Mouse (Mus musculus) cerebellum, postnatal 36 days (tissue): ENCODE data around the gene Gcn1l1.

Experiments
- DNase-seq, 2 experiments: peaks; one replicate each; pipeline ENCODE4 v3.0.0; 2021 to 2022; ENCODE audit warnings: mixed read lengths in 2 of 2

Gene Gcn1l1

GRCm38 (mm10) chr5:115619690-115620089 is 54.6 kb downstream of the Gcn1l1 start:
- no peak for DNase-seq

GRCm38 (mm10) chr5:115622686-115623085 is 57.6 kb downstream of the Gcn1l1 start:
- DNase-seq, result no peak

- DNase-seq, result no peak
Measured at GRCm38 (mm10) chr5:115623694-115624440, 58.8 kb downstream of the Gcn1l1 start.

- no peak for DNase-seq
Measured at GRCm38 (mm10) chr5:115626237-115626886, 61.3 kb downstream of the Gcn1l1 start.

DNA sequence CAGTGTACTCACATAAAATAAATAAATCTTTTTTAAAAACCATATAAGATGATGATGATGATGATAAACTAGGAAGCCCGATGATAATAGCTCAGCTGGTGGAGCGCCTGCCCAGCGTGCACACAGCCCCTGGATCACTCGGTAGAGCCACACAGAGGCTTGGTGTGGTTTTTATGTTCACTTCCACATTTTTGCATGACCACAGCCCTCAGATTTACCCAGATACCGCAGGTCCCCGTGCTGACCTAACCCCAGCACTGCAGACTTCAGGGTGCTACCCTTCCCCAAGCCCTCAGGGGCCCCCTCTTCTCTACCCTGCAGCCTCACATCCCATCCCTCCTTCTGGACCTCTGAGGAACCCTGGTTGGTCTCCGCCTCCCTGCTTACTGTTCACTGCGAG is 63.0 kb downstream of the Gcn1l1 start:
- DNase-seq, result no peak

- no peak for DNase-seq
Measured at GRCm38 (mm10) chr5:115629672-115630071, 64.6 kb downstream of the Gcn1l1 start.

DNA sequence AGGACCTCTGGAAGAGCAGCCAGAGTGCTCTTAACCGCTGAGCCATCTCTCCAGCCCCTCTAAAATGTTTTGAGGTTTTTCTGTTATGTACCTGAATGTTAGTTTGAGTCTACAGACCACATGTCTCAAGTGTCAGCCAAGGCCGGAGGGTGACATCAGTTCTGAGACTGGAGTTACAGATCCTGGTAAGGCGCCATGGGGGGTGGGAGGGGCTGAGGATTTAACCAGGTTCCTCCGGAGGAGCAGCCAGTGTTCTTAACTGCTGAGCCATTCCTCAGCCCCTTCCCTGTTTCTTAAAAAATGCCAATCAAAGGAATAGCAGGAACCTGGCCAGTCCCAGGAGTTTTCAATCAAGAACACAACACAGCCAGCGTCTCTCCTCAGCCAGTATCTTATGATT is 65.2 kb downstream of the Gcn1l1 start:
- DNase-seq, result no peak

- DNase-seq, result peak; percentile 89 to 95
Measured at GRCm38 (mm10) chr5:115631505-115632357, 66.7 kb downstream of the Gcn1l1 start, which contains the start of gene Rab35. Rab35 (plus strand) TSS chr5:115631908.

DNA sequence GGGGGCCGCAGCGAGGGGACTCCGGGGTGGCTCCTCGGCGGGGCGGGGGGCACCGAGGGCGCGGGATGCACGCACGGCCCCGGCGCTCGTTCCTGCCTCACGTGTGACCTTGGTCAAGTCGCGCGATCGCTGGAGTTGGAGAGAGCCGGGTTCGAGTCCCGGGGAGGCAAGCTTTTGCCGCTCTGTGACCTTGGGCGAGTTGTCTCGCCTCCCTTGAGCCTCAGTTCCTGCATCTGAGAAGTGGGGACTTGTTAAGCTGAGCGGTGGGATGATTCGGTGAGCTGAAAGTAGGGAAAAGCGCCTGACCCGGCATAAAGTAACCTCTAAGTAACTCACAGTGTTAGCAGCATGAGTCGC is 67.3 kb downstream of the Gcn1l1 start:
- DNase-seq, result peak; percentile 36 to 50

DNA sequence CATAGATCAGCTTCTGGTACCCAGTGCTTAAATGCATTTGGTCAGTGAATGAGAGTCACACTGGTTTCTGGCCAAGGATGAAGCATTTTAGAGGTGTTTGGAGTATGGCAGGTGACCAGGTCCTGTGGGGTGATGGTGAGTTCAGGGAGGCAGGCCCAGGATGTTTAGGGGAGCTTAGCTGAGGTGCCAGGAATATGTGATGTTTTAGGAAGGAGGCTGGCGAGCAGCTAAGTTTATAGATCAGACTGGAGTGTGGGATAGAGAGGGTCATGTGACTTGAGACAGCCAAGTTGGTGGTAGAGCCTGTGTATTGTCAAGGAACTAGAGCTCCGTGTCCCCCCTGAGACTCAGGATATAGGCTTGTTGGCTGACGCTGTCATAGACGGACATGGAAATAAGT is 68.0 kb downstream of the Gcn1l1 start:
- DNase-seq, result no peak

- DNase-seq, result no peak
Measured at GRCm38 (mm10) chr5:115634046-115634445, 69.0 kb downstream of the Gcn1l1 start.

- DNase-seq, result no peak
Measured at GRCm38 (mm10) chr5:115635536-115635935, 70.5 kb downstream of the Gcn1l1 start.

DNA sequence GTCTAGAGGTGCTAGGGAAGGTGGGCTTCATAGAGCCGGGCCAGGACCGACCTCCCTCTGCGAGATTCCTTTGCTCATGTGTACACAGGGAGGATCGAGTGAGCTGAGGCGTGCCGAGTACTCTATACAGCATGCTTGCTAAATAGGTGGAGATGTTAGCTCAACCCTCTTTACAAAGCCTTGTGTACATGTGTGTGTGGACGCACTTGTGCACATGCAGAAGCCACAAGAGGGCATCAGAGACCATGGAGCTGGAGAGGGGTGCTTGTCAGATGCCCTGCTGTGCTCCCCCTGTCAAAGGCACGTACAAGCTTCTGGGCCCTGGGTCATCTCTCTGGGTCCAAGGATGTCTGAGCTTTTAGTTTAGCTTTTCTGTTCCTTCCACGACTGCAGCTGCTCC is 79.1 kb downstream of the Gcn1l1 start:
- no peak for DNase-seq

- DNase-seq, result no peak
Measured at GRCm38 (mm10) chr5:115648876-115649275, 83.8 kb downstream of the Gcn1l1 start.

GRCm38 (mm10) chr5:115649699-115650098 is 84.6 kb downstream of the Gcn1l1 start:
- no peak for DNase-seq

DNA sequence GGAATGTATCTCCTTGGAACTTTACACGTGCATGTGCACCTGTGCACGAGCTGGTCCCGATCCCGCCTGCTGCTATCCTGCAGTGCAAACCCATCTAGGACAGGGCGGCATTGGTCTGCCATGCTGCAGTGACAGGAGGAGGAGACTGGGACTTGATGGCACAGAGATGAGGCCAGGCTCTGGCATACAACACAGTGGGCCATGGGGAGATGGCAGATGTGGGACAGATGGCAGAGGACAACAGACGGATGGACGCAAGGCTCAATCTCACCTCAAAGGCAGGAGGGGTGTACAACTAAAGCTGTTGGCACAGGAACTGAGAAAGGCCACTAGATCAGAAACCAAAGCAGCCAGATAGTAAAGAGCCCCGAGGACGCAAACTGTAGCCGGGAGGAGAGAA is 85.8 kb downstream of the Gcn1l1 start:
- DNase-seq, result no peak

- no peak for DNase-seq
Measured at GRCm38 (mm10) chr5:115651821-115652220, 86.8 kb downstream of the Gcn1l1 start.

DNA sequence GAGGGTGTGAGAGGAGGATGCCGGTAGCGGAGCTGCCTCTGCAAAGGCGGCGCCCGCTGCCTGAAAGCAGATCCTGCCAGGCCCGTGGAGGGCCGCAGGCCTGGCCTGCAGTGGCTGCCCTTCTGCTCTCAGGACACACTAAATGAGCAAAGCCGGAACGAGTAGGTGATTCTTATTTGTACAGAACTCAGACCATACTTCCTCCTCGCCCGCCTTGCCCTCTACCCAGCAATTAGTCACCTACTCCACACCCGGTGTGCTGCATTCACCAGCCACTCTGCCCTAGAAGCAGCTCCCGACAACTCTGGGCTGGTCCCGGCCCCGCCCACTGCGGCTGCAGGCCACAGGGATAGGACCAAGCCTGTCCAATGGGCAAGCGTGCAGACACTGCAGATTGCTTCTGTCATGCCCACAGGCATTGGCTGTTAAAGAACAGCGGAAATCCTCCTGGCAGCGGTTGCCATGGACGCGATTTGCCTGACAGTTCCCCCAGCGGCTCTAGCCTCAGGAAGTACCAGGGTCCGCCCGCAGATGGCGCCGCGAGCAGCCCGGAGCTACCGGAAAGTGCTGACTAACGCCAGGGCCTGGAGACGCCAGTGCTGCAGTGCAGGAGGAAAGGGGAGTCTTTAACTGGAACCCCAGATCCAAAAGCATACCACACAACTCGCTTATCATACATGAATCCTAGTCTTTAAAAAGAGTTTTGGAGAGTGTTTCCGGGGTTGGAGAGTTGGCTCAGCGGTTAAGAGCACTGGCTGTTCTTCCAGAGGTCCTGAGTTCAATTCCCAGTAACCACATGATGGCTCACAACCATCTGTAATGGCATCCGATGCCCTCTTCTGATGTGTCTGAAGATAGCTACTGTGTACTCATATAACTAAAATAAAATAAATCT is 87.9 kb downstream of the Gcn1l1 start:
- peak; percentile 100 for DNase-seq

GRCm38 (mm10) chr5:115653776-115654175 is 88.7 kb downstream of the Gcn1l1 start:
- DNase-seq, result no peak

GRCm38 (mm10) chr5:115656677-115657076 is 91.6 kb downstream of the Gcn1l1 start:
- no peak for DNase-seq

DNA sequence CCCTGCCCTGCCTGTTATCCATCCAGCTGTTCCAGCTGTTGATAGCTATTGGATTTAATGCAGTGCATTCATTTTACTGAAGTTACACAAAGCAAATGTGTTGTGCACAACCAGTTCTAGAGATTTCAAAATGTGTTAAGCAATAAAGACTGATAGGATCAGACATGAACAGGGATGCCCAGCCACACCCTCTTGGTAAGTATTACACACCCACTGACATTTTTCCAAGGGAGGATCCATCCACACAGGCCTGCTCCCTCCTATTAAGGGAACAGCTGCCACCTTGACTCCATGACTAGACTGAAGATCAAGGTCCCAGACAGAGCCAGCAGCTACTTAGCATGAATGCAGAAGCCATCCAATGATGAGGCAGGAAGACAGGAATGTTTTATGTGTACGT is 92.2 kb downstream of the Gcn1l1 start:
- DNase-seq, result no peak

- DNase-seq, result no peak
Measured at GRCm38 (mm10) chr5:115658352-115658751, 93.3 kb downstream of the Gcn1l1 start.

DNA sequence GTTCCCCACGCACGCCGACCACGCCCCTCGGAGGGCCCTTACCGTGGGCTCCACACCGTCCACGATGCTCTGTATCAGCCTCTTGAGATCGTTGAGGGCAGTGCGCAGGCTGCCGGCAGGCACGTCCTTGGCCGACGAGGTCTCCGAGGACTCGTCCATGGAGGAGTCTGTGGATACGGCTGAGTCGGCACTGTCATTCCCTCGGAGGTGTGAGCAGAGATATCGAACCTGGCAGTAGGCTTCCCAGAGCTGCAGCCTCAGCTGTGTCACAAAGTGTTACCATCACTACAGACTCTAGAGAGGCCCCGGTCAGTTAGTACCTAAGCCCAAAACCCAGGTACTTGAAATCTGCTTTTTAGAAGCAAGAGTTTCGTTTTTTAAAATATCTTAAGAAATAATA is 97.6 kb downstream of the Gcn1l1 start:
- no peak for DNase-seq
